Mouse (Mus musculus) left cerebral cortex, postnatal 25 days (tissue): Measurements from ENCODE around the gene Rab5a. TPM values are rescaled to one million over a fixed set of nuclear protein-coding genes. Genes with fewer than 3 reads are reported as not detected.

ENCODE experiments used
- DNase-seq, 2 experiments: peaks; one replicate each; pipeline ENCODE4 v3.0.0; 2022; ENCODE audit warnings: low spot score in 2 of 2, mixed read lengths in 1 of 2
- intact Hi-C: fragments of 180-260 bp; cut with DNase I; formaldehyde crosslinking; loops from one replicate; pipeline ENCODE4 v1.15.1; 2025
- total RNA-seq, 2 experiments: library from RNA; stranded (reverse); gene quantifications; 2 replicates each; pipeline ENCODE4 v1.2.3; 2021

Rab5a gene
- total RNA-seq, result 100 to 1,000 TPM; 129 to 130 TPM

GRCm38 (mm10) chr17:53478858-53479603 lies at the start of gene Rab5a:
Gene Rab5a, plus strand, starts transcription at chr17:53479234.
- intact Hi-C loops, result no loop called here
- DNase-seq, result peak; percentile 99 to 100

- intact Hi-C loops, result no loop called here
- no peak for DNase-seq
These were observed 22.9 kb upstream of the Rab5a start for GRCm38 (mm10) chr17:53456152-53456551.

- no peak for DNase-seq
- intact Hi-C loops, result no loop called here
These were observed 22.3 kb upstream of the Rab5a start for GRCm38 (mm10) chr17:53456742-53457141.

- DNase-seq, result peak; percentile 49 to 60
- intact Hi-C loops, result no loop called here
These were observed 16.2 kb upstream of the Rab5a start, which contains the start of gene Efhb for GRCm38 (mm10) chr17:53462603-53463495. Gene Efhb, minus strand, starts transcription at chr17:53463321.

- DNase-seq, result no peak
- intact Hi-C loops, result no loop called here
These were observed 15.6 kb upstream of the Rab5a start for GRCm38 (mm10) chr17:53463496-53463840.

- no peak for DNase-seq
- intact Hi-C loops, result no loop called here
These were observed 13.5 kb upstream of the Rab5a start for GRCm38 (mm10) chr17:53465569-53465968.

GRCm38 (mm10) chr17:53468697-53469096 lies 10.3 kb upstream of the Rab5a start:
- intact Hi-C loops, result no loop called here

GRCm38 (mm10) chr17:53478066-53478857 lies 772 bp upstream of the Rab5a start:
- DNase-seq, result no peak
- intact Hi-C loops, result no loop called here

More at GRCm38 (mm10) chr17:53468697-53469096, 10.3 kb upstream of the Rab5a start:
- no peak for DNase-seq

- intact Hi-C loops, result no loop called here
- DNase-seq, result peak; percentile 60 to 71
These were observed 589 bp downstream of the Rab5a start for GRCm38 (mm10) chr17:53479604-53480041.

GRCm38 (mm10) chr17:53480433-53480832 lies 1.4 kb downstream of the Rab5a start:
- intact Hi-C loops, result no loop called here
- no peak for DNase-seq

- DNase-seq, result no peak
- intact Hi-C loops, result no loop called here
These were observed 9.4 kb downstream of the Rab5a start for GRCm38 (mm10) chr17:53488291-53489006.

- no peak for DNase-seq
- intact Hi-C loops, result no loop called here
These were observed 10.0 kb downstream of the Rab5a start for GRCm38 (mm10) chr17:53489007-53489378.

GRCm38 (mm10) chr17:53502966-53503365 lies 23.9 kb downstream of the Rab5a start:
- no peak for DNase-seq
- intact Hi-C loops, result no loop called here

GRCm38 (mm10) chr17:53512311-53512951 lies 33.4 kb downstream of the Rab5a start:
- DNase-seq, result peak; percentile 7 to 21
- intact Hi-C loops, result loop anchor here (5.0 kb wide), 3 partner anchors 55 to 320 kb away; partner anchors contain the start of gene Kat2b

GRCm38 (mm10) chr17:53519364-53519763 lies 40.3 kb downstream of the Rab5a start:
- no peak for DNase-seq
- intact Hi-C loops, result no loop called here

GRCm38 (mm10) chr17:53520509-53520908 lies 41.5 kb downstream of the Rab5a start:
- intact Hi-C loops, result no loop called here
- DNase-seq, result no peak

- intact Hi-C loops, result no loop called here
- DNase-seq, result no peak
These were observed 49.0 kb downstream of the Rab5a start for GRCm38 (mm10) chr17:53528034-53528433.

GRCm38 (mm10) chr17:53531160-53531559 lies 52.1 kb downstream of the Rab5a start:
- intact Hi-C loops, result no loop called here
- no peak for DNase-seq

- intact Hi-C loops, result no loop called here
- no peak for DNase-seq
These were observed 53.4 kb downstream of the Rab5a start for GRCm38 (mm10) chr17:53532425-53532824.
